Mouse (Mus musculus) G1E-ER4 (cell line): ENCODE measurements around the gene Rnf215. TPM values are rescaled to one million over a fixed set of nuclear protein-coding genes. Genes with fewer than 3 reads are reported as not detected.

ENCODE experiments used
- GATA1 ChIP-seq: IDR thresholded peaks from one replicate; pipeline ENCODE4 v1.8.0; 2012; ENCODE audit warnings: low read length, inconsistent platforms
- polyA plus RNA-seq: library from polyadenylated mRNA; stranded (reverse); fragments of >175 nt; gene quantifications from 2 replicates; pipeline ENCODE4 v1.2.3, GENCODE M21; 2012

The Rnf215 gene
- polyA plus RNA-seq, 1 experiment: 7.4 TPM

DNA sequence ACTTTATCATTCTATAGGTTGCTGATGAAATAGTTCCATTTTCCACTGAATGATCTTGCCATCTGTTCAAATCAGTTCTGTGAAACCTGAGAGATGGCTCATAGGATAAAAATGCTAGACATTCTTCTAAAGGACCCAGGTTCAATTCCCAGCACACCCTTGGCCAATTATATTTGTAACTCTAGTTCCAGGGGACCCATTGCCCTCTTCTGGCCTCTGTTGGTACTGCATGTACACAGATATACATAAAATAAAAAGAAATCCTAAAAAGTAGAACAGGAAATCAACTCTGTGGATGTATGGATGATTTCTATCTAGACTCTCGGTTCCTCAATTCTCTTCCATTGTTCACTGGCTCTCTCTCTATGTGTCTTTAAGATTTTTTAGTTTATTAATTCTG, 7.9 kb upstream of the Rnf215 start:
- TF ChIP-seq GATA1: no peak

GRCm38 (mm10) chr11:4133450-4133849, 1.6 kb upstream of the Rnf215 start:
- no peak for TF ChIP-seq GATA1

DNA sequence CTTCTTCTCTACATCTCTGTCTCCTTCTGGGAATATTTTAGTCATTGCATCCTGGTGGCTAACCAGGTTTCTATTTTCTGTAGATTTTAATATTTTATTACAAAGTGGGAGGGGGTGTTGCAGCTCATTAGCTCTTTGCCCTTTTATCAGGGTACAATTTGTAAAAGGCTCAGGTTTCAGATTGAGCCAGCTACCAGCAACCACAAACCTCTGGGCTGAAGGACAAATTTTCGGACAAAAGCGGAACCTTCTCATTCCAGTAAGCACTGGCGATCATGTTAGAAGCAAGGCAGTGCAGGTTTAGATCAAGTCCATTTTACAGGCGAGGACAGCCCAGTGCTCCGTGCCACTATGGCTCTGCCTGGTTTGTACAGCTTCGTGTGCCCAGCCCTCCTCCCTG, 602 bp upstream of the Rnf215 start:
- no peak for TF ChIP-seq GATA1

DNA sequence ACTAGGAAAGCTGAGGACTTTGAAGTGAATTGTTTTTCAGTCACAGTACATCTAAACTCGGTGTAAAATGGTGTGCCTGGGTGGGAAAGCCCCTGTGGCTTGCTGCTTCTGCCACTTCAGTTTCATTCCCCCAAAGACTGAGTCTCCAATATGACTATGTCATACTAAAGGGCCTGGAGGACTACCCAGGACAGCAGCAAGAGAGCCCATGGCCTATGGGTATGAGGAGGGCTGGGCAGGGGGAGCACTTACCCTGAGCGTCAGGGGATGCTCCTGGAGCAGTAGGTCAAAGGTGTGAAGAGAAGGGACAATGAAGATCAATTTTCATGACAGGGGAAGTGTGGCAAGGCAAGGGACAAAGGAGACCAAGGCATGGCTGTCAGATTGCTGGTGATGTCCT, 4.0 kb downstream of the Rnf215 start:
- no peak for TF ChIP-seq GATA1

DNA sequence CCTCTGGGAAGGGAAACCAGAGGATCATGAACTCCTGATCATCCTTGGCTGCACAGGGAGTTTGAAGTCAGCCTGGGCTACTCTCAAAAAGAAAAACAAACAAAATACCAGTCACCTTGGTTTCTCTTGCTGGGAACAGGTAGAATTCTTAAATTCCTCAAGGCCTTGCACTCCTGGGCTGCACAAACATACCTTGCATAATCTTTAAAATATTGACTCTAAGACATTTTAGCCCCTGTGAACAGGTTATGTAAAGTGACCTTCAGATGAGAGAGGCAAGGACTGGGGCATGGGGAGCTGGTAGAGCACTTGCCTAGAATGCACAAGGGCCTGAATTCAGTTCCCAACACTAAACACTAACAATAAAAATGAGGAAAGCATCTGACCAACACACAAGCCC, 6.5 kb downstream of the Rnf215 start:
- TF ChIP-seq GATA1: no peak

GRCm38 (mm10) chr11:4142352-4142751, 7.3 kb downstream of the Rnf215 start:
- TF ChIP-seq GATA1: no peak

- no peak for TF ChIP-seq GATA1
These were observed 8.5 kb downstream of the Rnf215 start for GRCm38 (mm10) chr11:4143281-4144062.

GRCm38 (mm10) chr11:4146381-4146780, 11.4 kb downstream of the Rnf215 start:
- TF ChIP-seq GATA1: no peak

GRCm38 (mm10) chr11:4147098-4147497, 12.1 kb downstream of the Rnf215 start:
- no peak for TF ChIP-seq GATA1

DNA sequence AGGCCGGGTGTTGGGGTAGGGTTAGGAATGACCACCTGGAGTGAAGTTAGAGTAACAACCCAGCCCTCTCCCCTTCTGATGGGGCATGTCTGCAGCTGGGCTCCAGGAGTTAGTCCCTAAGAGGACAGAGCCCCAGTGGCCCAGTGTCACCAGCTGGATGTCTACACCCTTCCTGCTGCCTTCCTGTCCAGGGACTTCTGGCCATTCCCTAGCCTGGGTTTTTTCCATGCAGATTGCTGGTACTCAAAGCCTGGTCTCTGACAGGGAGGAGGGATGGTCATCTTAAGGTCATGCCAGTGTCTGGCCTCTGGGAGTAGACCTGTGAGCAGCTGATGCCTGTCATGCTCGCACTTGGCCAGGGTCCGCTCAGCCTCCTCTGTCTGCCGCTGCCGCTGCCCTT, 13.1 kb downstream of the Rnf215 start:
- no peak for TF ChIP-seq GATA1

DNA sequence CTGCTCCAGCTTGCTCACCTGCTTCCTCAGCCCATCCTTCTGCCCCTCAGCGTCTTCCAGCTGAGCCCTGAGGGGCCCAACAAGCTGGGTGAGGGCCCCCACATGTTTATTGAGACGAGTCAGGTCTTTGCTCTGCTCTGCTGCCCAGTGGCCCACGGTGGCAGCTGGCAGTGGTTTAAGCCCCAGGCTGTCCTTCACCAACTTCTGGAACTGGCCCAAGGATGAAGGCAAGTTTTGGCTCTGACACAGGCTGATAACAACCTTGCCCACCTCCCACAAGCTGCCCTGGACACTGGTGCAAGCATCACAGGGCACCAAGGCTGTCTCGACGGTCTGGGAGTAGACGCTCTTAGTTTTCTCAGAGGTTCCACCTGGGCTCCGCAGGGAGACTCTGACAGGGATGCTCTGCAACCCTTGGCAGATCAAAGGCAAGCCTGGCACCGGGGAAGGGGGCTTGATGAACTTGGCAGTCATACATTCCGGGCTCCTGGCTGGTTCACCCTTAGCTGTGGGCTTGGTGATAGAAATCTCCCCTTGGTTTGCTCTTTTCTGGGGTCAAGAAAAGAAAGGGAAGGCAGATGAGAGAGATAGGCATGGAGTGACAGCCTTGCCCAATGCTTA, 13.6 kb downstream of the Rnf215 start:
- no peak for TF ChIP-seq GATA1

DNA sequence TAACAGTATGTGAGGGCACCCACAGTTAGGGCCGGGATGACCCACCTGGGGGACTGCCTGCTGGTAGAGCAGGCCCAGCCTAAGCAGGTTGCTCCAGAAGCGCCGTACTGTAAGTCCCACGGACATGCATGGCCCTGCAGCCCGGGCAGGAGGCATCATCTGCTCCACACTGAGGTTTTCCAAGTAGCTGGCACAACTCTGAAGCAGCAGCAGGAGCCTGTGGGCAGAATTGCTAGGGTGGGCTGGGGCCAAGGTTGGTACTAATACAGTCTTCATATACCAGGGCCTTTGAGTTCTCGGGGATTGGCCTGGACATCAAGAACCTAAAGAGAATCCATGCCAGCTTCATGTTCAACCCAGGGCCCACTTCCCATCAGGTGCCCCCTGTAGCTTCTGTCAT, 14.9 kb downstream of the Rnf215 start:
- no peak for TF ChIP-seq GATA1

GRCm38 (mm10) chr11:4153694-4154093, 18.7 kb downstream of the Rnf215 start:
- no peak for TF ChIP-seq GATA1

- no peak for TF ChIP-seq GATA1
These were observed 20.6 kb downstream of the Rnf215 start for GRCm38 (mm10) chr11:4155641-4156040.

DNA sequence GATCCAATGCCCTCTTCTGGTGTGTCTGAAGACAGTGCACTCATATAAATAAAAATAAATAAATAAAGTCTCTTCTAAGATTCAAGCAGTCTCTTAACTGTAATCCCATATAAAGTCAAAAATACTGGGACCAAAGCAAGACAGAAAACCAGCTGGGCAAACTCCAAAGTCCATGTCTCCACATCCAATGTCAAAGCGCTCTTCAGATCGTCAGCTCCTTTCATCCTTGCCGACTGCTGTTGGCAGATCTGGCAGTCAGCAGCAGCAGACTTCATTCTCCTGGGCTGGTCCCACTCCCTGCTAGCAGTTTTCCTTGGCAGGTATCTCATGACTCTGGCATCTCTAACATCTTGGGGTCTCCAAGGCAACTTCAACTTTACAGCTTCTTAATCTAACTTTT, 23.7 kb downstream of the Rnf215 start:
- no peak for TF ChIP-seq GATA1

DNA sequence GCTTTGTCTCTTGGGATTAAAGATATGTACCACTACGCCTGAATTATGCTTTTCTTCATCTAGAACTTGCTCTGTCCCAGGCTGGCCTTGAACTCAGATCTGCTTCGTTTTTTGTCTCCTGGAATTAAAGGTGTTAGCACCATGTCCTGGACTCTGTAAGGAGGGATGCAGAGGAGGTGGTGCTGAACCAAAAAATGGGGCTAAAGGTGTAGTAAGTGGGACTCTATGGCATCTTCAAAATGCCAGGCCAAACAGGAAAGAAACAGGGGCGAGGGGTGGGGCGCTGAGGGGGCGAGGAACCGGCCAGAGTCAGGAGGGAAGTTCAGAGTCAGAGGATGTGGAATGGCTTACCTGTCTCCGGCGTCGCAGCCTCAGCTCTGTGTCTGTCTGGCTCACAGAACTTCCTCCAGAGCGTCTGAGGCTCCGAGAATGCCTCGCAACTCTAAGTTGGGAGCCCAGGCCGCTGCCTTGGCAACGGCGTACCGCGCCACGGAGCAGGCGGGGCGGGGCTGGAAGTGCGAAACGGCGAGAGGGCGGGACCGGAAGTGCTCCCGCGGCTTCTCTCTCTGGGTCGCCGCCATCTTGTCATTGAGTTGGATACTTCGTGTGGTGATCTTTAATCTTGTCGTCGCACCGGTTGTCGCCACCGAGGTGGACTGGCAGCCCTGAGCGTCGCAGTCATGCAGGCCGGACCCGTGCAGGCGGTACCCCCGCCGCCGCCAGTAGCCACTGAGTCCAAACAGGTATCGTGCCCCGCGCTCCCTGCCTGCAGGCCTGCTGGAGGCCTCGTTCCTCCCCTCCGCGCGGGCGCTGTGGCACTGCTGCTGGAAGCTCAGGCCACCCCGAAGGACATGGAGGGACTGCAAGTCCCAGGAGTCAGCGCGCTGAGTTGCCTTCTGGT, 25.1 kb downstream of the Rnf215 start, which contains the start of the genes Ccdc157 and Sf3a1:
Gene Ccdc157, minus strand, starts transcription at position 486 of the 901 bp plus-strand sequence.
Gene Sf3a1, plus strand, starts transcription at position 543 of the 901 bp plus-strand sequence.
- no peak for TF ChIP-seq GATA1
